Mouse (Mus musculus) kidney, adult 9 months (tissue): ENCODE measurements at regions not wholly inside any gene's neighbourhood (a gene's known extent, or its start where the extent isn't known, plus 50 kb on each side); places are given as distances from the start of the nearest gene placed in this dataset.

ENCODE experiments used
- DNase-seq: peaks from one replicate; pipeline ENCODE4 v3.0.0; 2022

DNA sequence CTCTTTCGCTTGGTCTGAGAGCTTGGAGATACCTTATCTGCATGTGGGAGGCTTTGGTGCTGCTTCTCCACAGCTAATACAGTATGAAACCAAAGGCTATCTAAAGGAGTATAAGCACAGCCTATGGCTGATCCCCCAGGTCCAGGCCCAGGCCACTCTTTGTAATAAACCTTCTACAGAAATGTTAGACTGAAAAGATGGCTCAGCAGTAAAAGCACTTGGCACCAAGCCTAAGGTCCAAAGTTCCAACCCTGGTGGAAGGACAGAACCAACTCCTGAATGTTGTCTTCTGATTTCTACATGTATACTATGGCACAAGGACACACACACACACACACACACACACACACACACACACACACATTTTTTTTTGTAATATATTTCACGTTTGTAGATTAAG, 1397.2 kb upstream of the Cntnap5a start:
- DNase-seq: peak; percentile 76

DNA sequence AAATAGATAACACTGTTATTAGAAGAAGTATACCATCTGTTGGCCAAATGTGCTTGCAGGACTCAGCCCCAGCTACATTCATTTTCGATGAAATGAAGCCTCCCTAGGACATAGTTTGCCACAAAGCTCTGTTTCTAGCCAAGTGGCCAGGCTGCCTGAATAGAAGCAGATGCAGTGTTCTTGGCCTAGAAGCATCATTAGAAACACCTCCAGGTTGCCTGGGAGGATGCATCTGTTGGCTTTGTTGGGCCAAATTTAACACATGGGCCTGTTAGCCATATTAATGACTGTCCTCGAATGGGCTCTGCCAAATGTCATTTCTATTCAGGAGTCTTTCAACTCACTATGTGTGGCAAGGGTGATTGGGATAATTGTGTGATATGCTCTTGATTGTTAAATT, 1354.0 kb upstream of the Cntnap5a start:
- no peak for DNase-seq

DNA sequence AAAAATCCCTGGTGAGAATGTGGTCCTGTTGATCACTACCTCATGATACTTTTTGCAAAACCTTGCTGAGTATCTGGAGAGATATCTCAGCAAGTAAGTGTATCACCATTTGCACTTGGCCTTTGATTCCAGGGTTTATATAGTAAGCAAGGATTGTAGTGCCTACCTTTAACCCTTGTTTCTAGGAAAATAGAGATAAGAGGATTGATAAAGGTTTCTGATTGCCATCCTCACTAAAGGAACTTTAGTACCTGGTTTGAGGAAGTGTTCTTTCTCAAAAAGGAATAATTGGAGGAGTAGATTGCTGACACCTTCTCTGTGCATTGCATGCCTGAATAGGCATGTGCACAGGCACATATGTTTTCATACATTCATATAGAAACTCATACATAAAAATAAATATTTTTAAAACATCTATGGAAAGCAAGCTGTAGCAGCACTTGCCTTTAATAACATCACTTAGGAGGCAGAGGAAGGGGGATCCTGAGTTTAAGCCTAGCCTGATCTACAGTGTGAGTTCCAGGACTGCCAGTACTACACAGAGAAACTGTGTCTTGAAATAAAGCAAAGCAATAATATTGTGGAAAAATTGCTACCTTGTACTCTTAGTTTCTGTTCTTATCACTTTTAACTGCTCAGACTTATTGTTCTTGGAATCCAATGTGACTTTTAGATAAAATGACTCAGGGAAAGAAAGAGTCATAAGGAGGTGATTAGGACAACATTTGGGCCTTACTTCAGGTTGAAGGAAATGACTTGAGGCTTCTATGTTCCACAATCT, 1326.2 kb upstream of the Cntnap5a start:
- no peak for DNase-seq

DNA sequence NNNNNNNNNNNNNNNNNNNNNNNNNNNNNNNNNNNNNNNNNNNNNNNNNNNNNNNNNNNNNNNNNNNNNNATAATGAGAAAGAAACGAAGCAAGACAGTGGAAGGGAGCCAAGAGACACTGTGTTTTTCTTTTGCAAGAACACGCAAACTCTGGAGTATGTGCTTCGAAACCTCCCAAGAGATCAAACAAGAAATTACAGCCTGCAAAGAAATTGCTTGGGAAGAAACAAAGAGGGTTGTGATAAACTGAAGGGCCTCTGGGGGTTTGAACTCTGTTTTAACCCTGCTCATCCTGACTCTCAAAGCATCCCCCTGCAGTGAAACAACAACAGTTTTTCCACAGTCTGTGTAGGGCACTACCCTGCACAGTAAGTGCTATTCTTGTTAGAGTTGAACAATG, 1292.5 kb upstream of the Cntnap5a start:
- DNase-seq: no peak
